8 mouse cellular contexts compared by ENCODE assay signal in the genomic region with DNA sequence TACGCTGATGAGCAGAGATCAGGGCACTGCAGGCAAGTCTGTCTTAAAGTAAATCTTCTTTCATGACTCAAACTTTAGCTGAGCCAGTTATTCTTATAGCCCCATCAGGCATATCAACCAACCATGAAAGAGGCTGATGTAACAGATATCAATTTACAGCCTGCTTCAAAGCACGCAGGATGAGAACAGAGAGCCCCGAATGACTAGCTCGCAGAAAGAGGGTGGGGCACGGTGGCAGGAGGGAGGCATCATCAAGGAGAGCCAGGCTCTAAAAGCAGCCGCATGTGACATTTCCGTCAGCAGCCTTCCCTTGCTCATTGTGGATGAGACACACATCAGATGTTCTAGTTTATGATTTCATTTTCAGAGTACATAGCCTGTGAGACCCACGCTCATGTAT. TPM values are rescaled to one million over a fixed set of nuclear protein-coding genes. Genes with fewer than 3 reads are reported as not detected.
A peak's percentile ranks its signal among the peaks of the same experiment; 100 is the strongest.
DNase-seq lines count a peak whose midpoint lies in the region.

No protein-coding gene starts in this region.

- peak; percentile 42 to 65 for DNase-seq in adrenal gland, adult (ENCODE audit: inconsistent age in 2 of 2, low spot score in 1 of 2)
- no peak for DNase-seq in adrenal gland, postnatal 4 days (ENCODE audit: low spot score in 2 of 2)
- peak; percentile 13 for DNase-seq in lung, postnatal 25 days (ENCODE audit: low spot score)
- no peak for DNase-seq in lung, postnatal 14 days
- peak; percentile 9 to 49 for DNase-seq in left cerebral cortex, adult 8-10 months (ENCODE audit: low spot score in 2 of 2)
- DNase-seq in thymus, postnatal 10 days (ENCODE audit: low spot score in 2 of 2), result peak; percentile 67 to 68
- no peak for DNase-seq in spleen, postnatal 4 days (ENCODE audit: low spot score in 2 of 2)
- DNase-seq in heart, adult 8-10 months (ENCODE audit: low spot score), result no peak

RNA-seq across cellular contexts. Expression of a gene that starts 22.3 kb away (rescaled TPM):
- total RNA-seq in adrenal gland, postnatal 4 days (2021), result 10 to 100 TPM; 57.6 to 63.5 TPM
- 10 to 100 TPM; 19.6 to 26.0 (median 21.9) TPM for total RNA-seq in left cerebral cortex, adult 8-10 months (2022)
- total RNA-seq in heart, adult 8-10 months (2022), result 100 to 1,000 TPM; 150 to 176 (median 163) TPM

Comparison
In these comparisons a context has a peak if more than half of its experiments do, and no peak if none do; other contexts are left out.
1. DNase-seq: peak in adrenal gland, adult (2 of 2), lung, postnatal 25 days (single experiment), left cerebral cortex, adult 8-10 months (2 of 2) and thymus, postnatal 10 days (2 of 2); none in adrenal gland, postnatal 4 days (0 of 2), lung, postnatal 14 days (single experiment), spleen, postnatal 4 days (0 of 2) and heart, adult 8-10 months (single experiment).